Mouse (Mus musculus) MEL (cell line): ENCODE data around the gene Gabrg3. TPM values are rescaled to one million over a fixed set of nuclear protein-coding genes. Genes with fewer than 3 reads are reported as not detected.

Experiments
- DNase-seq: peaks from one replicate; pipeline ENCODE4 v3.0.0; 2011; ENCODE audit warnings: low read depth, low spot score
- H3K27ac ChIP-seq: 2 replicates; pipeline ENCODE4 v1.5.1; 2012; ENCODE audit warnings: low read depth, mild to moderate bottlenecking, control low read depth, low read length, moderate library complexity; ENCODE audit not compliant: control insufficient read depth
- H3K27me3 ChIP-seq, 2 experiments: fragments of 150-350 bp in 1 of 2; sonication (generic) in 1 of 2; 2 replicates each; pipeline ENCODE4 v1.6.1; 2012; ENCODE audit warnings: low read length in 2 of 2, mild to moderate bottlenecking in 2 of 2, improper control_type of control experiment in 1 of 2, moderate library complexity in 1 of 2; ENCODE audit not compliant: insufficient read depth in 2 of 2, control insufficient read depth in 1 of 2
- H3K36me3 ChIP-seq, 2 experiments: 2 replicates each; pipeline ENCODE4 v1.6.1; 2012 to 2014; ENCODE audit warnings: low read length in 2 of 2, improper control_type of control experiment in 1 of 2, inconsistent platforms in 1 of 2, mild to moderate bottlenecking in 1 of 2; ENCODE audit not compliant: insufficient read depth in 2 of 2, control insufficient read depth in 1 of 2
- H3K4me1 ChIP-seq, 2 experiments: fragments of 150-350 bp in 1 of 2; sonication (generic) in 1 of 2; 2 replicates each; pipeline ENCODE4 v1.6.1; 2012; ENCODE audit warnings: low read length in 2 of 2, improper control_type of control experiment in 1 of 2, mild to moderate bottlenecking in 1 of 2; ENCODE audit not compliant: insufficient read depth in 2 of 2, control insufficient read depth in 1 of 2
- H3K4me3 ChIP-seq, 2 experiments: fragments of 150-350 bp in 1 of 2; sonication (generic) in 1 of 2; 2 replicates each; pipeline ENCODE4 v1.5.1; 2012; ENCODE audit warnings: low read depth in 2 of 2, low read length in 2 of 2, mild to moderate bottlenecking in 2 of 2, moderate library complexity in 2 of 2, control low read depth in 1 of 2, improper control_type of control experiment in 1 of 2; ENCODE audit not compliant: control insufficient read depth in 1 of 2, insufficient read depth in 1 of 2
- H3K79me2 ChIP-seq: 2 replicates; pipeline ENCODE4 v1.6.1; 2012; ENCODE audit warnings: mild to moderate bottlenecking, low read length, moderate library complexity; ENCODE audit not compliant: control insufficient read depth, poor library complexity, insufficient read depth
- H3K9ac ChIP-seq: 2 replicates; pipeline ENCODE4 v1.6.1; 2012; ENCODE audit warnings: low read depth, mild to moderate bottlenecking, control low read depth, low read length, moderate library complexity; ENCODE audit not compliant: control insufficient read depth, poor library complexity, severe bottlenecking
- H3K9me3 ChIP-seq: fragments of 150-350 bp; sonication (generic); replicated peaks from 2 replicates; pipeline ENCODE4 v1.6.1; 2012; ENCODE audit warnings: mild to moderate bottlenecking, low read length, improper control_type of control experiment, moderate library complexity; ENCODE audit not compliant: insufficient read depth
- BHLHE40 ChIP-seq: IDR thresholded peaks from 2 replicates; pipeline ENCODE4 v1.6.1; 2012; ENCODE audit warnings: low read depth, mild to moderate bottlenecking, inconsistent platforms, low read length, improper control_type of control experiment, borderline replicate concordance
- CHD2 ChIP-seq: IDR thresholded peaks from 2 replicates; pipeline ENCODE4 v1.6.1; 2011; ENCODE audit warnings: low read length, improper control_type of control experiment
- E2F4 ChIP-seq: IDR thresholded peaks from 2 replicates; pipeline ENCODE4 v1.6.1; 2011; ENCODE audit warnings: low read depth, low read length, improper control_type of control experiment, borderline replicate concordance
- ETS1 ChIP-seq: IDR thresholded peaks from 2 replicates; pipeline ENCODE4 v1.6.1; 2012; ENCODE audit warnings: low read depth, mild to moderate bottlenecking, inconsistent platforms, low read length, improper control_type of control experiment, moderate library complexity
- GABPA ChIP-seq: IDR thresholded peaks from 2 replicates; pipeline ENCODE4 v1.6.1; 2012; ENCODE audit warnings: low read depth, mild to moderate bottlenecking, inconsistent platforms, low read length, improper control_type of control experiment, moderate library complexity
- GATA1 ChIP-seq: IDR thresholded peaks from 2 replicates; pipeline ENCODE4 v1.6.1; 2011; ENCODE audit warnings: low read depth, low read length, improper control_type of control experiment
- HCFC1 ChIP-seq: IDR thresholded peaks from 2 replicates; pipeline ENCODE4 v1.6.1; 2012; ENCODE audit warnings: low read depth, mild to moderate bottlenecking, inconsistent platforms, low read length, improper control_type of control experiment, moderate library complexity
- KAT2A ChIP-seq: conservative IDR thresholded peaks from 2 replicates; pipeline ENCODE4 v1.6.1; 2012; ENCODE audit warnings: low read depth, low read length, improper control_type of control experiment, inconsistent platforms
- MAX ChIP-seq: IDR thresholded peaks from 2 replicates; pipeline ENCODE4 v1.6.1; 2011; ENCODE audit warnings: low read length, improper control_type of control experiment
- MAZ ChIP-seq: IDR thresholded peaks from 2 replicates; pipeline ENCODE4 v1.6.1; 2012; ENCODE audit warnings: low read depth, mild to moderate bottlenecking, inconsistent platforms, low read length, improper control_type of control experiment
- MEF2A ChIP-seq: IDR thresholded peaks from 2 replicates; pipeline ENCODE4 v1.6.1; 2014; ENCODE audit warnings: low read depth, mild to moderate bottlenecking, inconsistent platforms, low read length, improper control_type of control experiment; ENCODE audit not compliant: poor library complexity, insufficient replicate concordance, severe bottlenecking; ENCODE audit errors: extremely low read depth
- MXI1 ChIP-seq: IDR thresholded peaks from 2 replicates; pipeline ENCODE4 v1.6.1; 2011; ENCODE audit warnings: mild to moderate bottlenecking, low read depth, low read length, improper control_type of control experiment
- MYC ChIP-seq: IDR thresholded peaks from 2 replicates; pipeline ENCODE4 v1.6.1; 2011; ENCODE audit warnings: low read depth, mild to moderate bottlenecking, low read length, improper control_type of control experiment, moderate library complexity
- NELFE ChIP-seq: IDR thresholded peaks from 2 replicates; pipeline ENCODE4 v1.6.1; 2011; ENCODE audit warnings: low read depth, low read length, improper control_type of control experiment
- POLR2A ChIP-seq, 2 experiments: IDR thresholded peaks; 2 replicates each; pipeline ENCODE4 v1.6.1; 2011 to 2012; ENCODE audit warnings: low read length in 2 of 2, mild to moderate bottlenecking in 2 of 2, control low read depth in 1 of 2, improper control_type of control experiment in 1 of 2, low read depth in 1 of 2, moderate library complexity in 1 of 2; ENCODE audit not compliant: control insufficient read depth in 1 of 2, insufficient read depth in 1 of 2, poor library complexity in 1 of 2
- POLR2AphosphoS2 ChIP-seq: IDR thresholded peaks from 2 replicates; pipeline ENCODE4 v1.6.1; 2011; ENCODE audit warnings: low read length, improper control_type of control experiment
- POLR2AphosphoS5 ChIP-seq: IDR thresholded peaks from 2 replicates; pipeline ENCODE4 v1.6.1; 2012; ENCODE audit warnings: low read depth, borderline replicate concordance, mild to moderate bottlenecking, inconsistent platforms, low read length, moderate library complexity, mixed read lengths
- RAD21 ChIP-seq: IDR thresholded peaks from 2 replicates; pipeline ENCODE4 v1.6.1; 2011; ENCODE audit warnings: mild to moderate bottlenecking, low read depth, low read length, improper control_type of control experiment
- RCOR1 ChIP-seq: IDR thresholded peaks from 2 replicates; pipeline ENCODE4 v1.6.1; 2012; ENCODE audit warnings: low read depth, mild to moderate bottlenecking, inconsistent platforms, low read length, improper control_type of control experiment
- SMC3 ChIP-seq: IDR thresholded peaks from 2 replicates; pipeline ENCODE4 v1.6.1; 2011; ENCODE audit warnings: low read depth, low read length, improper control_type of control experiment
- TBP ChIP-seq: IDR thresholded peaks from 2 replicates; pipeline ENCODE4 v1.8.0; 2011; ENCODE audit warnings: low read depth, low read length, improper control_type of control experiment
- TCF12 ChIP-seq: IDR thresholded peaks from 2 replicates; pipeline ENCODE4 v1.6.1; 2014; ENCODE audit warnings: low read depth, mild to moderate bottlenecking, inconsistent platforms, low read length, improper control_type of control experiment, moderate library complexity
- UBTF ChIP-seq: IDR thresholded peaks from 2 replicates; pipeline ENCODE4 v1.6.1; 2012; ENCODE audit warnings: low read depth, mild to moderate bottlenecking, inconsistent platforms, low read length, improper control_type of control experiment, moderate library complexity, borderline replicate concordance; ENCODE audit not compliant: insufficient read depth
- USF2 ChIP-seq, 2 experiments: IDR thresholded peaks; 2 replicates each; pipeline ENCODE4 v1.6.1; 2011 to 2012; ENCODE audit warnings: improper control_type of control experiment in 2 of 2, low read length in 2 of 2, borderline replicate concordance in 1 of 2, inconsistent platforms in 1 of 2, low read depth in 1 of 2, mild to moderate bottlenecking in 1 of 2; ENCODE audit not compliant: insufficient read depth in 1 of 2
- ZKSCAN1 ChIP-seq: IDR thresholded peaks from 2 replicates; pipeline ENCODE4 v1.6.1; 2012; ENCODE audit warnings: low read depth, mild to moderate bottlenecking, inconsistent platforms, low read length, improper control_type of control experiment, moderate library complexity
- ZNF384 ChIP-seq: IDR thresholded peaks from 2 replicates; pipeline ENCODE4 v1.6.1; 2012; ENCODE audit warnings: low read depth, mild to moderate bottlenecking, inconsistent platforms, low read length, improper control_type of control experiment
- polyA plus RNA-seq, 2 experiments: library from polyadenylated mRNA; stranded (reverse) in 1 of 2; unstranded in 1 of 2; fragments of >175 nt in 1 of 2; fragments of >200 nt in 1 of 2; gene quantifications; 2 replicates each; pipeline versions ENCODE4 v1.2.1 to v1.2.4; 2012; ENCODE audit warnings: low replicate concordance in 2 of 2, low read depth in 1 of 2; ENCODE audit not compliant: insufficient read length in 2 of 2, insufficient read depth in 1 of 2, missing spikeins in 1 of 2
- total RNA-seq: library from RNA; depleted of rRNA; stranded (reverse); fragments of 300-350 nt; gene quantifications from 2 replicates; pipeline ENCODE4 v1.2.3, GENCODE M21; 2012

The Gabrg3 gene
- total and polyA plus RNA-seq, 3 experiments: not detected

GRCm38 (mm10) chr7:57158211-57158610 is 228.8 kb downstream of the Gabrg3 start:
- no peaks in the 10 kb centered on the region for H3K27me3 ChIP-seq
- H3K9me3 ChIP-seq: no peaks in the 10 kb centered on the region
- no peaks in the 10 kb centered on the region for H3K4me1 ChIP-seq
- no peak overlapping the region for H3K27ac ChIP-seq
- no peak overlapping the region for H3K4me3 ChIP-seq
- H3K79me2 ChIP-seq: no peaks in the 10 kb centered on the region
- H3K9ac ChIP-seq: no peak overlapping the region
- no peak for DNase-seq
- H3K36me3 ChIP-seq: no peaks in the 10 kb centered on the region
- TF ChIP-seq ZKSCAN1 (no peak), GATA1 (no peak), KAT2A (no peak), ETS1 (no peak), MAZ (no peak), CHD2 (no peak), MYC (no peak), MAX (no peak), MEF2A (no peak), HCFC1 (no peak), UBTF (no peak)

DNA sequence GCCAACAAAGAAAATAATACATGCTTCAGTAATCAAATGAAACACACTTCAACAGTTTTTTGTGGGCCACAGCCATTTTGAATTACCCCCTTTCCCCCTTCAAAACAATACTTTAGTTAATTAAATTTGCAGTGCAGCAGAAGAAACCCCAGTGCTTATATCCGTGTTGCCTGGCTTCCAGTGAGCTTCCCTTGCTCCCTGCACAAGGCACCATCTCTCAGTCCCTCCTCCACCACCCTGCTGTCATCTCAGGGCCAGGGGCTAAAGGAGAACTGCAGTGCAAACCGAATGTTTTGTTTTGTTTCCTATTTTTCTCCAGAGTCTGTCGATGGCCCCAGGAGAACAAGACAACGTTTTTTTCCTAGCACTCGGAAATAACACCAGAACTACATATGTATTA is 233.2 kb downstream of the Gabrg3 start:
- no peak for TF ChIP-seq POLR2A (IDR thresholded peaks at IDR 0.05; ENCODE audit: control insufficient read depth in 1 of 2, insufficient read depth in 1 of 2, low read depth in 1 of 2, low read length in 2 of 2, poor library complexity in 1 of 2)
- TF ChIP-seq SMC3: no peak
- no peak for TF ChIP-seq POLR2AphosphoS5
- no peak for TF ChIP-seq E2F4
- no peak for TF ChIP-seq RCOR1
- TF ChIP-seq MXI1: no peak
- no peak for TF ChIP-seq NELFE
- TF ChIP-seq ETS1: no peak
- no peak for TF ChIP-seq TBP
- no peak for TF ChIP-seq UBTF
- TF ChIP-seq POLR2AphosphoS2: no peak
- TF ChIP-seq USF2 (IDR thresholded peaks at IDR 0.05; ENCODE audit: borderline replicate concordance in 1 of 2, insufficient read depth in 1 of 2, low read depth in 1 of 2, low read length in 2 of 2): no peak
- no peak for TF ChIP-seq ZNF384
- no peak for TF ChIP-seq RAD21
- TF ChIP-seq ZKSCAN1: no peak
- no peak for TF ChIP-seq BHLHE40
- no peak for TF ChIP-seq MAZ
- TF ChIP-seq TCF12: no peak
- no peak for TF ChIP-seq GABPA
- TF ChIP-seq, all 39 proteins: peak for 0
- H3K79me2 ChIP-seq: no peaks in the 10 kb centered on the region
- no peak overlapping the region for H3K27ac ChIP-seq
- no peaks in the 10 kb centered on the region for H3K4me1 ChIP-seq
- H3K27me3 ChIP-seq: no peaks in the 10 kb centered on the region
- no peak for DNase-seq
- no peaks in the 10 kb centered on the region for H3K9me3 ChIP-seq
- H3K36me3 ChIP-seq: no peaks in the 10 kb centered on the region
- no peak overlapping the region for H3K4me3 ChIP-seq
- H3K9ac ChIP-seq: no peak overlapping the region
